Mouse (Mus musculus) urinary bladder, postnatal 25 days (tissue): ENCODE data around the gene Ube2o.

Experiments
- DNase-seq: peaks from one replicate; pipeline ENCODE4 v3.0.0; 2022; ENCODE audit warnings: low spot score

Ube2o gene

DNA sequence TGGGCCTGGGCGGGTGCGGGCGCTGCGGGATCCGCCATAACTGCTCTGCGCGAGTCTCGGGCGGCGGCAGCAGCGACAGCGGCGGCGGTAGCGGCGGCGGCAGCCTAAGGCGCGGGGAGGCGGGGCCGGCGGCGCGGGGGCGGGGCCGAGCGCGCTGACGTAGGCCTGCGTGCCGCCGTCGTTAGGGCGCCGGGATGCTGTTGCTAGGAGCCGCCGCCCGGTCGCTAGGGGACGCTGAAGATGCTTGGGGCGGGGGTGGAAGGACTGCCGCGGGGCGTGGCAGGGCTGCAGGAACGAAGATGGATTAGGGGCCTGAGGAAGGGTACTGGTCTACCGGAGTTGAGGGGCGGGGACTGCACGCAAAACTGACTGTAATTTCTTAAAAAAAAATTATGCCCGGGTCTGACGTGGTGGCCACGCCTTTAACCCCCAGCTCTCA lies at the start of gene Ube2o:
Gene Ube2o (minus strand): TSS at position 72 of the 439 bp plus-strand sequence.
- peak; percentile 85 for DNase-seq

DNA sequence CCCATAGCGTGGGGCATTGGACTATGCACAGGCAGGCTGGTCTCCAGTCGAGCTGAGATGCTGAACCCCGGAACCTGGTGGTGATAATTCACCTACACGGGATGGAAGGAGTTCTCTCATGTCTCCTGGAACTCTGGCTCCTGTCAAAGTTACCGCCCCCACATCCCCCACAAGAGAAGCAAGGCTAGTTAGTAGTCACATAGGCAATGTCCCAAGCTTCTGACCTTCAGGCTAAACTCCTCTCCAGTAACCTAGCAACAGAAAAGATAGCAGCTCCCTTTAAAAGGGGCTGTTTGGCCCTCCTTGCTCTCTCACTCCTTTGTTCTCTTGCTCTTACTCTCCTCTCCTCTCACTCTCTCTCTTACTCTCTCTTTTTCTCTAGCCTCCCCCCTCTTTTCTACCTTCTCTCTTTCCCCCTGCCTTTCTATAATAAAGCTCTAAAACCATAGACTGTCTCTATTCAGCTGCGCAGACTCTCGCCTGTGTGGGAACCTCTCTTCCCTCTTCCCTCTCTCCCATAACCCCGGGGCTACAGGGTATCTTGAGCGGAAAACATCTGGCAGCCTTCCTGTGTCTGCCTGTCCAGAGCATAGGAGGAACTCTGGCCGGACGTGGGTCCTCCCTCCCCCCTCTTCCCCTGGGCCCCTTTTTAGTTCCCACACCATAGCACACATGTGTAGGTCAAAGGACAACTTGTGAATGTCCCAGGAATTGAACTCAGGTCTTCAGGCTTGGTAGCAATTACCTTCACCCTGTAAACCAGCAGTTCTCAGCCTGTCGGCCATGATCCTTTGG lies 49.1 kb upstream of the Ube2o start:
- no peak for DNase-seq

DNA sequence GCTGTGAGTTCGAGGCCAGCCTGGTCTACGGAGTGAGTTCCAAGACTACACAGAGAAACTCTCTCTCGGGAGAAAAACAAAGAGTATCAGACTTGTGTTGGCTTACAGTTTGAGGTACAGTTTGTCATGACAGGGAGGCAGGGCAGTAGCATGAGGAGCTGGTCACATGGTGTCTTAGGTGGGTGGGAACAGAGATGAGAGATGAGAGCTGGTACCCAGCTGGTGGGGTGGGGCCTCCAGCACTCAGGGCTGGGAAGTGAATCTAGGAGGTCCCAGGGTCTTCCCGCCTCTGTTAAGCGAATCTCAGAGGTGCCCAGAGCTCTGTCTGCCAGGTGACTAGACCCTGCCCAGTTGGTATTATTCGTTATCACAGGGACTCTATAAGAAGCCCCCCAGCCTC lies 48.2 kb upstream of the Ube2o start:
- no peak for DNase-seq

DNA sequence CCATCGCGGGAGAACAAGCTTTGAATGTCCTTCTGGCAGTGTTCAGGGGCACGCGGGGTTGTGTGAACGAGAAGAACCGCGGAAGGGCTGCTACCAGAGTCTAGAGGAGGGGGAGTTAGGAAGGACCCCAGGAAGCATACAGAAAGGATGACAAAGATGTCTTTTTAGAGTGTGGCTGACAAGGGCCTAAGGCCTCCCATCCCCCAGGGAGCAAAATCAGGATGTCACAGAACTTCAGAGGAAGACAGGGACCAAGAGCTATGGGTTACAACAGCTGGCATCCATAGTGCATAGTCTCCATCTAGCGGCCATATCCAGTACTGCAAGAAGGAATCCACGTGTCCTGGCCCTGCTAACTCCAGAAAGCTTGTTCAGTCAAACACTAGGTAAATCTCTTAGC lies 47.5 kb upstream of the Ube2o start:
- DNase-seq, result peak; percentile 85

DNA sequence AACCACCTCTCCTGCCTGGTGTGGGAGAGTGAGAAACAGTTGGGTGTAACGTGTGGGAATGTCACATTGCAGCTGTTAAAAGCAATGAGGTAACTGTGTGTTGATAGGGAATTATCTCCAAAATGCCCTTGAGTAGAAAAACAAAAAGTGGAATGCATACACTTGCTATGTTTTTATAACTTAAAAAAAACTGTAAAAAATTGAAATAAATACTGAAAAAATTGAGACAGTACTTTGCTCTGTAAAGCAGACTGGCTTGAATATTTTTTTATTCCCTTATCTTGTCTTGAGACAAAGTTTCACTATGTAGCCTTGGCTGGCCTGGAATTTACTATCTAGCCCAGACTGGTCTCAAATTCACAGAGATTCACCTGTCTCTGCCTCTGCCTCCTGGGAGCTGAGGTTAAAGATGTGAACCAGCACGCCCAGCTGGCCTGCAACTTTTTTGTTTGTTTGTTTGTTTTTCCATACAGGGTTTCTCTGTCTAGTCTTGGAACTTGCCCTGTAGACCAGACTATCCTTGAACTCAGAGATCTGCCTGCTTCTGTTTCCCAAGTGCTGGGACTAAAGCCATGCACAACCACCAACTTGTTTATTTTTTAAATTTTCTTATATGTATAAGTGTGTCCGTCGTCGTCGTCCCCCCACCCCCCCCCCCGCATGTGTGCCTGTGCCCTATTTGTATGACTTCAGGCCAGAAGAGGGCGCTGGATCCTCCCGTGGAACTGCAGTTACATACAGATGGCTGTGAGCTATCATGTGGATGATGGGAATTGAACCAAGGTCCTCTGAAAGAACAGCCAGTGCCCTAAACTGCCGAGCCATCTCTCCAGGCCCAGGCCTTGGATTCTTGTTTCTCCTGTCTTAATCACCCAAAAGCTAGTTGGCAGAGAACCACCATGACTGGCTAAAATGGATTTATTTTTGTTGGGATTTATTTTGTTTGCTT lies 46.1 kb upstream of the Ube2o start:
- DNase-seq, result no peak

DNA sequence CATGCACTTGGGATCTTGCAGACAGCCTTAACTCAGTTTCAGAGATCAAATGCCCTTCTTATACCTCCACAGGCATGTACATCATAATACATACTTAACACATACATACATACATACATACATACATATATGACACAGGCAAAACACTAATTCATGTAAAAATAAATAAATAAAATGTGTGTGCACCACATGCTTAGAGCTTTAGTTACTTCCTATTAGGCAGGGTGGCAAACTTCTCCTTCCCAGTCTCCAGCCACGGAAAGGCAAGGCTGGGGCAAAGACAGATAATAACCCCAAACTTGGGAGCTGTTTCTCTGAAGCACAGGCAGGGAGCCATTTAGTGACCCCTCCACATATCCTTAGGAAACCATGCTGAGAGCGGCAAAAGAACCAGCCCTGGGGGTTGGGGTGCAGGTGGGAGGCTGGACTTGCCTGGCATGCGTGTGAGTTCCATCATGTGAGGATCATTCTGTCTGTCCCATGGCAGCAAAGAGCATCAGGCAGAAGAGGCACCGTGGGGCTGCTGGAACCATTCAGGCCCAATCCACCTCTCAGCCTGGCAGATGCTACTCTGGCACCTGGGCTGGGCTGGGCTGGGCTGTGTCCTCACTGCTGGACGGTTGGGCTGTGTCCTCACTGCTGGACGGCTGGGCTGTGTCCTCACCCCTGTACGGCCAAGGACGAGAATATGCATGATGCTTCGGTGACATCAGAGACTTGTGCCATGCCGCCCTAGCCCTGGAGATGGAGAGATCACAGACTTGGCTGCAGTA lies 45.2 kb upstream of the Ube2o start, which contains the start of gene Rhbdf2:
Gene Rhbdf2 (minus strand): TSS at position 721 of the 773 bp plus-strand sequence.
- DNase-seq, result no peak

DNA sequence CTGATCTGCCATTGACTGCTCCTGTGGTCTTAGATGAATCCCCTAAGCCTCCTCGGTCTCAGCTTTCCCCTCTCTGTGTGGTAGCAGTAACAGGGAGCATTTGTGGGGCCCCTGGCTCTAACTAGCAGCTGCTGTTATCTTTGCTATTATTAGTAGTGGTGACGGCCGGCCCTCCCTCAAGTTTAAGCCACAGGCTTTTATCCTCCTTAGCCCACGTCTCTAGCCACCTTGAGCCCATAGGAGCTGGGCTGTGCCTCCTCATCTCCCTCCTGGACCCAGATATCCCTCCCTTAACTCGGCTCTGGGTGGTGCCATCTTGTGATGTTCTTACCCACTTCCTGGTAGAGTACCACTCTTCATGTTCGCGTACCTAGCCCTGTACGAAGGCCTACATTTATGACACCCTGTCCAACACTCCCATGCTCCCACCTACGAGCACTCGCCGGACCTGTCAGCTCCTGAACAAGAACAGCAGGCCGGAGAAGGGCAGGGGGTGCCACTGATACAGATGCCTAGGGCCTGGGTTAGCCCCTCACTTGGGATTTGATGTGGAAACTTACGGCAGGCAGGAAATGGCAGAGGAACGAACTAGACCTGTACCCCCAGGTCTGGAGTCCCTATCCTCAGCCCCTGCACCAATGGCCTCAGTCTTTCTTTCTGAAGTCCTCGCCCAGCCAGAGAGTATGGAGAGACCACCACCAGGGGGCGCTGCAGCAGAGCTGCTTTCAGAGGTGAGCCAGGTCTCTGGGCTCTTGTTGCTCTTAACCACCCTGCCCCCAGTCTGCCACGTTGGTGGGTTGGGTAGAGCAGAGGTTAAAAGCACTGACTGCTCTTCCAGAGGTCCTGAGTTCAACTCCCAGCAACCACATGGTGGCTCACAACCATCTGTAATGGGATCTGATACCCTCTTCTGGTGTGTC lies 44.1 kb upstream of the Ube2o start:
- peak; percentile 39 for DNase-seq

DNA sequence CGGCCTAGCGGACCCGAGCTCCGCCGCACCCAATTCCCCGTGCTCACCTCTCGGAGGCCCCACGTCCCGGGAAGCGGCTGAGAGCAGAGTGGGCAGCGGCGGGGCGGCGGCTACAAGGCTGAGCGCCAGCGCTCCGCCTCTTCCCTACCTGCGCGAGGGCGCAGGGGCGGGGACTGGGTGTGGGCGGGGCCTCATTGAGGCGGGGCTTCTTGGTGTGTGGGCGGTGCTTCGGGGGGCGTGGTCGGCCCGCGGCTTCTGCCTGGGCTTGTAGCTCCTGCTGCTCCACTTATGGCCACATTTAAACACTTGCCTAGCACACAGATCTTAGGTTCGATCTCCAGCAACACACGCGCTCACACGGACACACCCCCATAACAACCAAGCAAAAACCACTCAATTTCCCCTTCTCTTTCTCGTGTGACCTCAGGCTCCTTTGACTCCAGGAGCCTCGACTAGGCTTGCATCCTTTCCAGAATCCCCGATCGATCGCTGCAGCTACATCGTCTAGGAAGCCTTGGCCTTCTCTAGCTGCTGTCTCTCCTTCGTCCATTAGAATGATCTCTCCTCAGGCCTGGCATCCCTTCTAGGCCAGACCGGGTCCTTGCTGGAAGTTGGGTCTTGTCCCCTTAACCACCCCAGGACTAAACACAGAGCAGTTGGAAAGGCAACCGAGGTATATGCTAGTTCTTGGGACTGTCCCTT lies 43.0 kb upstream of the Ube2o start:
- DNase-seq, result peak; percentile 84

GRCm38 (mm10) chr11:116623281-116624124 lies 42.3 kb upstream of the Ube2o start:
- no peak for DNase-seq

- DNase-seq, result peak; percentile 41
Observed at GRCm38 (mm10) chr11:116621258-116621704, 40.0 kb upstream of the Ube2o start.

- DNase-seq, result no peak
Observed at GRCm38 (mm10) chr11:116620559-116621253, 39.5 kb upstream of the Ube2o start.

DNA sequence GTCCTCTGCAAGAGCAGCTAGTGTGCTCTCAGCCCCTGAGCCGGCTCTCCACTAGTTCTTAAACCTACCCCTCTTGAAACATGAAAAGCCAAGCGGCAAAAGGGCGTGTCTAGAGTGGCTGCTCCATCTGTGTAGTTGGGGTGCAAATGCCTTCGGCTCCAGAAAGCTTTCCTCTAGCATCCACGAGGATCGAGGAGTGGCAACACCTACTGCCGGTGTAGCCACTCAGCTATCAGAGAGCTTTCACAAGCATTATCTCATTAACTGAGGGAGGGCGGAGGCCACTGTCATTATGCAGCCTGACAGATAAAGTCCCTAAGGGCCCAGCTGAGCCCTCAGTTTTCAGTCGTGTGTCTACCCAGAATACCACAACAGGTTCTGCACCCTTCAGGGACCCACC lies 38.8 kb upstream of the Ube2o start:
- no peak for DNase-seq

DNA sequence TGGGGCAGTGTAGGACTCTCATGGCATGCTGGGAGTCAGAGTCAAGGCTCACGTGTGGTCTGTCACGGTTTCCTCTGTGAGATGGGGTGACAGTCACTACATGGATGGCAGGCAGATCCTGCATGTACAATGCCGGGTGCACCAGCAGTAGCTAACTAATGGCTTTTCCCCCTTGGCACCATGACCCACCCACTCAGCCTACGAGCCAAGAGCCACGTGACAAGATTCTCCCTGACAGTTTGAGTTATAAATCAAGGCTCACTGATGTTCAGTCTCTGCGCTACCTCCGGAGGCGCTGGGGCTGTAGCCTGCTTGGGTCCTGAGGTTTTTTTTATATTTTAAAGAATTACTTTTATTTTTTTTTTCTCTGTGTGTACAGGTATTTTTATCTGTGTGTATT lies 38.3 kb upstream of the Ube2o start:
- no peak for DNase-seq

- no peak for DNase-seq
Observed at GRCm38 (mm10) chr11:116619156-116619555, 37.9 kb upstream of the Ube2o start.

DNA sequence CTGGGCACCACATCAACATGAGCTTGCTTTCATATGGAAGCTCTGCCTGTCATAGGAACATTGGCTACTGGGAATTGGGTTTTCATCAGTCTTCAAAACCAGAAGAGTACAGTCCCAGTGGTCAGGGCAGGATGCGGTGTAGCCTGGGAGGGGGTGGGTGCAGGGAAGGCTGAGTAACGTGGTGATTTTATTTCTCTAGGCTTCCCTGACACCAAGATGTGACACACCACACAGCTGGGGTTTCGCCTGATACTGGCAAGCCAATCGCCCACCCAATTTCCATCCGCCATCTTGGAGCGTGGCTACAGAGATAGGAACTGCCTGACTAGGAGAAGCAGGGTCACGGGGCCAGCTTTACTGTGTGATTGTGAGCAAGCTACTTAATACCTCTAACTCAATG lies 37.4 kb upstream of the Ube2o start:
- DNase-seq, result no peak

DNA sequence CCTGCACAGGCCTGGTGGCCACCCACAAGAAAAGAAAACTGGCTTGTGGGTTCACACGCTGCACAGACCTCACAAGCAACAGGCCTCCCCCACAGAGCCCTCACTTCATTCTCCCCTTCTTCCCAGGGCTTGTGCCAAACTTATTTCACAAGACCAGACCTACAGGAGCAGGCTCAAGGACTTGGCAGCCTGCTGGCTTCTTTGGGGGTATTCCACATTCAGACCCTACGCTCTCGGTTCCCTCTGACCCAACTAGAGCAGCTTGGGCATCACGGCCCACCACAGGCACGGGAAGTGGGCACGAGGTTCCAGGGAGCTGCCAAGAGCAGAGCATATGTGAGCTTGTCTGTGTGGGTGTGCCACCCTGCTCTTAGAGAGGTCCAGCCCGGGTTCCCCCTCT lies 36.4 kb upstream of the Ube2o start:
- DNase-seq, result no peak

DNA sequence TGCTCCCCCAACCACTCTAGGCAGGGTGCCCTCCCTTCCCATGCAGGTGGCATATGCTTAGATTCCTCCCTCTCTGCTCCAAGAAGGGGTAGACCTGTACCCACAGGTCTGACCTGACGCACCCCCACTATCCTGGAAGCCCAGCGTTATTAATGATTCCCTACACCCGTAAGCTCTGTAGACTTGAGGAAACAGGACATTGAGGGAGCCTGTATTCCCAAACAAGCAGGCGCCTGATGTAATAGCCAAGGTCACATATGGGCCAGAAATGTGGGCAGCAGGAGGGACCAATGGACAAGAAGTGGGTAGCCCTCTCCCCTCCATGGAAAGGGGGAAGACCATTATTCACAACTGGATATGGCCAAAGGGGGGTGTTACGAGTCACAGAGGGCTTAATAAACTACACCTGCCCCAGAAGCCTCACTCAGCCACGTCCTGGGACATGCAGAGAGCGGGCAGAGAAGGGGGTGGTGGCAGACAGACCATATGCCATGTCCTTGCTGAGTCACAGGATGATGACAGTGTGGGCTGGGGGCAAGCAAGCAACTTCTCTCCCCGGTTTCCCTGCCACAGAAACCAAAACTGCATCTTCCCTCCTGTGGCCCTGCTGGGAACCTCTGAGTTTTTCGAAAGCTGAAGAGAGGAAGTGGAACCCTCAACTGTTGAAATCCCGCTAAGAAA lies 35.3 kb upstream of the Ube2o start:
- DNase-seq, result no peak
